Mouse (Mus musculus) left cerebral cortex, adult 18-20 months (tissue): ENCODE data around the gene F3. TPM values are rescaled to one million over a fixed set of nuclear protein-coding genes. Genes with fewer than 3 reads are reported as not detected.

ENCODE experiments used
- DNase-seq, 2 experiments: peaks; one replicate each; pipeline ENCODE4 v3.0.0; 2021 to 2022; ENCODE audit warnings: low spot score in 2 of 2, mixed read lengths in 1 of 2
- long read RNA-seq, 2 experiments: library from polyadenylated mRNA; stranded (forward); transcript quantifications; one replicate each; pipeline ENCODE4 v2.0.0; 2021
- total RNA-seq, 2 experiments: library from RNA; stranded (reverse); gene quantifications; 2 replicates each; pipeline ENCODE4 v1.2.3; 2021

F3 gene
- 10 to 100 TPM; 45.7 to 48.8 TPM for total RNA-seq
- long read RNA-seq, experiment 1, transcript F3-201 (6 exons, 1,872 nt) = major isoform, 160 of 171 reads
- long read RNA-seq, experiment 1, partial matches to known transcripts = 3 of 171 reads
- long read RNA-seq, experiment 1, other reads (novel, unspliced or antisense) = 8 of 171 reads
- long read RNA-seq, experiment 2, transcript F3-201 (6 exons, 1,872 nt) = major isoform, 92 of 98 reads
- long read RNA-seq, experiment 2, partial matches to known transcripts = 5 of 98 reads
- long read RNA-seq, experiment 2, other reads (novel, unspliced or antisense) = 1 of 98 reads

DNA sequence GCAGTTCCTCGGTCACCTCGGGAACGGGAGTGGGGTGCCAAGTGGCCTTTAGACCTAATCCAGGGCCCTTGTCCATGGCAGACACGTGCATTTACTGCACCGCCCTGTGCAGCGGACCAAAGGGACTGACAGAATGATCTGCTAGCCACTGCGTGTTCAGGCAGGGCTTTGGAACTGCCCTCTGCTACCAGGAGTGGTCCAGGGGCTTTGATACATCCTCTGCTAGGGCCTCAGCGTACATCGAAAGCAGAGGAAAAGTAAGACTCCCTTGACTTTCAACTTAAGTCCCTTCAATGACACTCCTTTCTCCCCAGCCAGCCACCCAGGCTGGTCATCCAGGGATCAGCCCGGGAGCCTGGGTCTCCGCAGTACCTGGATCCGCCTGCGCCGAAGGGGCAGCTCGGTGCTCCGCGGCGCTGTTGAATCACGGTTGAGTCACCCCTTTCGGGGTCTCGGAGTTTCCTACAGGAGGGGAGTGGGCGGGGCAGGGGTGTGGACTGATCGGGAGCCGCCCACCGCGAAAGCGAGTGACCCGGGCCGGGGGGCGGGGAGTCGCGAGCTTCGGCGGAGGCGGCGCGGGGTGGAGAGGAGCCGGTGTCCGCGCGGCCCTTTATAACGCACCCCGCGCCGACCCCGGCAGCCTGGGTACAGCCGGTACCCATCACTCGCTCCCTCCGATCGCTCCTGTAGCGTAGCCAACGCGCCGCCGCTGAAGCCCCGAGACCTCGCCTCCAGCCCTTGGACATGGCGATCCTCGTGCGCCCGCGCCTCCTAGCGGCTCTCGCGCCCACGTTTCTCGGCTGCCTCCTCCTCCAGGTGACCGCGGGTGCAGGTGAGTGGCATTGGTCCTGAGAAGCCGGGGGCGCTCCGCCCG is at the start of gene F3:
Gene F3, plus strand, starts transcription at position 567 of the 874 bp plus-strand sequence.
- DNase-seq = peak; percentile 56 to 75

DNA sequence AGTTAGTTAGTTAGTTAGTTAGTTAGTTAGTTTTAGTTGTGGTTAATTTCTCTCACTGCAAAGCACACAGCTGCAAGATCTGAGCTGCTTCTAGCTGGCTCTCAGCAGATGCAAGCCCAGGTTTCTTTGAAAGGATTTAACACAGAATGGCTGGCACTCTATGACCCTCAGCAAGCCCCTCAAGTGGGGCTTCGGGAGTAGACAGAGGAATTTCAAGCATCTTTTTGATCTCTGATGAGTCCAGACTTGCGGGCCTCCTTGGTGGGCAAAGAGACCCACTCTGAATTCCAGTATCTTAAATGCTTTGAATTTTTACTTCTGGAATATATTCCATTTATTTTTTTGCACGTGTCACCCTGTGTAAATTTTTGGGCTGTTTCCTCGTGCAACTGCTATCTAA is 44.4 kb upstream of the F3 start:
- no peak for DNase-seq

DNA sequence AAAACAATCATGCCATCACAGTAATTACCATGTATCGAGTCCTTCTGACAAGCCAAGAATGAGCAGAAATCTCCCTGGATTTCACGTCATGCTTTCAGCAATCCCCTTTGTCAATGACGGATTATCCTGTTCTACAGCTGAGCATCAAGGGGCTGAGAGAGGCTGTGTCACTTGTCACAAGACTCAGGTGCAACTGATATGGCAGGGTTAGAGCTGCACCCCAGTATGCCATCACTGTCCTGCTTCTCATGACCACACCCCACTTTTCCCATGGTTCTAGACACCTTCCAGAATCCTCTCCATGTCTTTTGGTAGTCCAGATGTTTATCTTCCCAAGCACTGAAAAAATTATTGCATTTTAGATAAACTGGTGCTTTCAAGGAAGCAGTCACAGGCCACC is 43.9 kb upstream of the F3 start:
- DNase-seq = no peak

DNA sequence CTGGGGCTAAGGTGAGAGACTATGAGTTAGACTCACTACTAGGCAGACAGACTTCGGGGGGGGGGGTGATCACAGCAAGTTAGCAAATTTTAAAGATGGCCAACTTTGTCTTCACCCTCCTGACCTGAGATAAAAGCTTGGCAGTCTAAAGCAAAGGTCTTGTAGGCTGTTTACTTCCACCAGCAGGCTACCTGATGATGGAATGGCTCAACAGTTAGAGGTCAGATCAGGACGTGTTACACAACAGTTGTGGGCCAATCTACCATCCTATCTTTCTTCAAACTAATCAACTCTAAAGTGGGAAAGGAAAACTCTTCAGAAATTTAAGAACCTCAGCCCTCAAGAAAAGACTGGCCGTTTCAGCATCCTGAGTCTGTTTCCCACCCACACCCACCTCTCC is 43.1 kb upstream of the F3 start:
- DNase-seq = no peak

DNA sequence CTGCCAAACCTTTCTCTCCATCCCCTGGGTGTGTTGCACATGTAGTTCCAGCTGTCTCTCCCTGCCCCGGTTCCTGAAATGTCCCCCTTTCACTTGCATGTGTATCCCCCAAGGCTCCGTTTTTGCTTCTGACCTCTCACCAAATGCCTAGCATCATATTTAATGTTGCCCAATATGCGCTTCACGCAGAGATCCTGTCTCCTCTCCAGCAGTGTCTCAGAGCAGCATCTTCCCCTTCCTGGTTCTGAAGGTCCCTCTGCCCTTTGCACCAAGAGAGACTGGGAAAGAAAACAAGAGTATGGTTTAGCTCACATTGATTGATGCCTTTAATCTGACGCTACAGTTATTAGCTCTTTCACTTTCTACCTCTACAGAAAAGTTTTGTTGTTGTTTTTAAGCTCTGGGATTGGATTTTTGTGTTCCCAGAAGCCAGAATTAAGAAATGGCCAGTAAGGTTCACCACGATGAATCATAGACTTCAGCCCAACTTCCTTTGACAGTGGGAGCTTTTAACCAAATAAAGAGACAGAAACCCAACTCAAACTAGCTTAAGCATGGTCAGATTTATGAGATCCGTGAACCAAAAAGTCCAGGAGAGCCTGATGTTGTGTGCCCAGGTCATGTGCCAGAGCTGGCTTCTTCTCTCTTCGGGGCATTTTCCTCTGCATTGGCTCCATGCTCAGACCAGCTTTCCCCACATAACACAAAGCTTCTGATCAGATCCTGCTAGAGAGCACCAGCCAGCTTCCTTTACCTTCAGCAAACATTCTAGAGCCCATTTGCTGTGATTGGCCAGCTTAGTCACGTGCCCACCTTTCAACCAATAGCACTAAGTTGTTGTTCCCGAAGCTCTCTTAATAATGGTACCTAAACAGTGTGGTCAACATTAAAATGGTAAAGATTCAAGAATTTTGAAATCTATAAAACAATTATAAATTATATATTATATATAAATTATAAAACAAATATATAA is 40.6 kb upstream of the F3 start:
- DNase-seq = no peak

DNA sequence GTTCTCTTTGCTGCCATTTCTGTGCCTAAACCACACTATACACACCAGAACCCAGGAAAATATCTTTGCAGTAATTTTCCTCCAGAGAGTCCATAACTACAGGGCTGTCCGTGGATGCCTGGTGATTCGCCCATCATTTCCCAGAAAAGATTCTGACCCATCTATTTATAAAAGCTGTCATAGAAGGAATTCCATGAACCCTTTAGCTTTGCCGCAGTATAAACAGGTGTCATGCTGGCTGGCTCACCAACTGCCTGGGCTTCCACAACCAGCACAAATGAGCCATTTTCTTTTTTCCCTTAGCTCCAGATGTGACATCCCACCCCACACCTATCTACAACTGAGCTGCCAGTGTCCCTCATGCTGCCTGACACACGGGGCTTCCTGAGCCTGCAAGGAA is 38.8 kb upstream of the F3 start:
- DNase-seq = no peak

DNA sequence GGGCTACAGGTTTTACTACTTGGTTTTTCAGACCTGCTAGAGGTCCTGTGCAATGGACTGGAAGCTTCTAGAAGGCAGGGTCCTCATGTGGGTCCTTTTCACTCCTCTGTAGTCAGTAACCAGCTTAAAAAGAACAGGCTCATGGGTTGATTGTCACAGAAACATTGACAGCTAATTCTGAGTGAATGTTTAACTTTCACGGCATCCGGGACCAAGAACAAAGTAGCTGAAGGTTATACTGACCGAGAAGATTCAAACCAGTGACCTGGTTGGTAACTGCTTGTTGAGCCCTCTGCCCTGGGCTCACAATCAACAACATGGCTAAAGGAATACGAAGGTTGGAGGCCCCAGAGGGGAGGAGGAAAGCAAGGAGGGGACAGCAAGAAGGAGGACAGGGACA is 38.4 kb upstream of the F3 start:
- DNase-seq = no peak

DNA sequence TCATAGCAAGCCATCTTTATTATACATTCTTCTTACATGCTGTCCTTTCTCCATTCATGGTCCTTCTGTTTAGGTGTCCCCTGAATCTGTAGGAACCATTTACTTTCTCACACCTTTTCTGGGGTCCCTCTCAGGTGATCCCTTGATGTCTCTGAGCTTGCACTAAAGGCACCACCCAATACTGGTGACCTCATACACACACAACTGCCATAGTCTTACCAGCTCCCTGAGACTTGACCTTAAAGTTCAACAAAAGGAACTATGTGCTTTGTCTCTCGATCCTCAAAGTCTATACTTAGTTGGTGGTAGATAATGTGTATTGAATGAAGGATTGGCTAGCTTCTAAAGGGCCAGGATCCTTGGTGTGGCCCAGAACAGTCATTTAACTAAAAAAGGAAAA is 37.4 kb upstream of the F3 start:
- no peak for DNase-seq

DNA sequence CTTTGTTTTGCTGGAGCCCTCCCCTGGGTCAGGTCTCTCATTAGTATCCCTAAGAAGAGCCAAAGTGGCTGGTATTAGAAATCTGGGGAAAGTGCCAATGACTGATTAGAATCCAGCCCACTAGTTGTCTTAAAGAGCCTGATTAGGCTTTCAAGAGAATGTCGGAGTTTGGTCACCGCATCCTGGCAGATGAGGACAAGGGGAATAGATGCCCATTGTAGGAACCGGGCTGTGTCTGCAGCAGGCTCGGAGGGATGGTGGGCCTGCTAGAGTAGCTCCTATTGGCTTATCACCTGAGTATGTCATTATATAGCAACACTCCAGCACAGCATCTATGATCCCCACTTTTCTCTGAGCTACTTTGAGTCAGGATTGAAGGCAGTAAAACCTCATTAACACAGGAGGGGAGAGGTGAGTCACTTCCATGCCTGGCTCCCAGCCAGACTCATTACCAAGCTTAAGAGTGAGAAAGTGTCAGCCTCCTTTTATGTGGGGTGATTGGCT is 36.9 kb upstream of the F3 start:
- DNase-seq = no peak

DNA sequence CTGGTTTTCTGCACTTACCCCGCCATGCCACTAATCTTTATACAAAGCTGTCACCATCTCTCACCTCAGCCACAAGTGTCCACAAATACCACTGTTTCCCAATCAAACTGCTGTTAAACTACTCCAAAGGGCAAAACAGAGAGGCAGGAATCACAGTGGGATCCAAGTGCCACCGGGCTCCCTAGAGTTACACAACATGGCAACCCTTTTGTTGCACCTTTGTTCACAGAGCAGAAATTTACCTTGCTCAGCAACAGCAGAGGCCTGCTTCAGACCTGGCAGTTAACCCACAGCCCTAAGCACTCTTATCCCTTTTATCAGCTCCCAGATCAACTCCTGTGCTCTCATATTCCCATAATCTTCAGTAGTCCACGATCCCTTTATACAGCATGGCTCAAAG is 35.6 kb upstream of the F3 start:
- no peak for DNase-seq

DNA sequence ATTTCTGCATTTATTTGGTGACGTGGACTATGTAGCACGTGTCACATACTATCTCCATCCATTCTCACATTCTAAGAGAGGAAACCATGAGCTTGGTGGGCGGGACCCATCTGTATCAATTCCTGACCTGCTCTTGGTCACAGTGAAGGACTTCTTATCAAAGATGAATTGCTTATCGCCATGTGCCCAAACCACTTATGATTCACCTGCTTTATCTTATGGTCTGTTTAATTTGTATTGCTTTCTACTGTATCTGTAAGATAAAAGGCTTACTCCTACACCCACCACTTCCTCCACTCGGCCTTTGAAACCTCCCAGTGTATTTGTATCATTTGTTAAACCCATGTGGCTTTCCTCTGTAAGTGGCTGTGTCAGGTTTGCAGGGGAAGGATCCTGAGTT is 34.3 kb upstream of the F3 start:
- no peak for DNase-seq

DNA sequence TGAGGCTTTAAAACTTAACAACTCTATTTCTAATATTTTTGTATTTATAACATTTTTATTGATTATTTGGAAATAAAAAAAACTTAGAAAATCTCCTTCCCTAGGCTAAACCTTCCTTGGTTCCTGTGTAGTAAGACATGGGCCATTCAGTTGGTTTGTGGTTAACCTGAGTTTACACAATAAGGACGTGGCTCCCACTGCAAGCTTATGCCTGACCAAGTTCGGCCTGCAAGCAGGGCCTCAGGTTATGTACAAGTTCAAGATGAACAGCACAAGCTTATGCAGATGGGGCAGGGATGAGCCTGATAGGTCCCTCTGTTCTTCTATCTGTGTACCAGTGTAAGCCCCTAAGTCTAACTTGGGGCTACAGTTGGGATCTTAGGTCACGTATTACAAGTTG is 33.6 kb upstream of the F3 start:
- no peak for DNase-seq

DNA sequence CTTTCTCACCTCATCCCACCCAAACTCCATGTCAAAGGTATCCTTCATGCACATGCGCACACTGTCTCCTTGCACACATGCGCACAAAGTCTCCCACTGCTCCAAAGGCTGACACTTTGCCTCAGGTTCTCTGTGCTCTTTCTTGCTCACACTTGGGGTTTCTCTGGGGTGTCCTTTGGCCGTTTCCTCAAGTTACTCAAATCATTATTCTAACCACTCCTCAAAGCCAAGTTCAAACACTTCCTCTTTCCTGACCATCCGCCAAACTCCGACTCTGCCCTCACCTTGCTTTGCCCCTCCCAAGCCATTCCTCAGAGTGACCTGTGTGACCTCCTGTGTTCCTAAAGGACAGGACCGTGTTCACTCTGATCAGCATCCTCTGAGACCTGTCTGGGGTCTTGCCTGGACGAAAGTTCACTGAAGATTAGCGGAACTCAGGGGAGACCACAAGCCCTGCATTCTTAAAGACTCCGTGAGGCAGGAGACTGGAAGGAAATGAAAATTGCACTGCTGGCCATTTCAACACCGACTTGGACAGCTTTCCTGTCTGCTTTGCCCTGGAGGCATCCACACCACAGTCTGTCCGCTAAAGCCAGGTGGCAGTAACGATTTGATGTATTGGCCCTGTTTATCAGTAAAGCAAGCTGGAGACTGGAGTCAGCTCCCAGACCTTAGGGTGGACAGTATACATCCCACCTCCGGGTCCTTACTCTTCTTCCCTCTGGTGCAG is 30.2 kb upstream of the F3 start:
- DNase-seq = no peak

DNA sequence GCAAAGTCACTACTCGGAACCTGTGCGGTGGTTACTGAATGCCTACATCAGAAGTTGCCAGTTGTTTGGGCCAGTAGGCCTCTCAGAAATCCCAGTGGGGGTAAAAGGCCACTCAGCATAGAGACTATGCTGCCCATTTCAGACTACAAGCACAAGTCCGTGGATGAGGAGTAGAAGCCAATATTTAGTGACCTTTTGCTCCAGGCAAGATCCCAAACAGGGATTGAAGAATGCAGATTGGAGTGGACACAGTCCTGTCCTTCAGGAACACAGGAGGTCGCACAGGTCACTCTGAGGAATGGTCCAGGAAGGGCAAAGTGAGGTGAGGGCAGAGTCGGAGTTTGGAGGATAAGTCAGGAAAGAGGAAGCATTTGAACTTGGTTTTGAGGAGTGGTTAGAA is 29.6 kb upstream of the F3 start:
- DNase-seq = no peak

DNA sequence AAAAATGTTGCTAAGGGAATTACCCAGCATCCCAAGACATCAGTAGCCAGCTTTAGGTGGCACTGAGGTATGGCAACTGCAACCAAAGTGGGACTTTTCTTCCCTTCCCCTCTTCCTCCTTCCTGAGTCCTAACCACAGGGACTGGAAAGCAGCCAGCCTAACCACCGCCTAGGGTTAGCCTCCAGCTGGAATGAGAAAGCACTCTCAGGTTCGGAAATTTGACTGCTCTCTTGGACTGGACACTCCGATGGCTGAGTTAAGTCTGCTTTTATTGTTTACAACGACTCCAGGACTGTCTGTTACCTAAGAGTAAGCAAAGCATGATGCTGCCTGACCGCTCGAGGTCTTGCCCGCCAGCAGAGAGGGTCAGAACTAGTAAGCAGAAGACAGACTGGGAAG is 26.2 kb upstream of the F3 start:
- no peak for DNase-seq

DNA sequence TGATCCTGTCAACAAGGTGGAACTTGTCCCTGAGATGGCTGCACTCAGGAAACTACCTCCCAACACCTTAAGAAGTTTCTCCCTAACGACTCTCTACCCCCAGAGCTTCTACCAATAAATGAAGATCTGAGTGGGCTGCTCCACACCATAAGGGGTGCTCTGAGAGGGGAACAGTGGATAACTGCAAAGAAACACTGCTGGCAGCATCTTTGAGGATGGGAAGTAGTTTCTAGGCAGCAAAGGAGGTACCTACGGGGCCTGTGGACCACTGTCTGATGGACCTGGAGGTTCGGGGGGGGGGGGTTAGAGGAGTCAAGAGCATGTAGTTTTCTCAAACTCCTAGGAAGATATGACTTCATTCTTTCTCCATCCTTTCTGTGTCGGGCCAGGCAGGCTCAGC is 23.9 kb upstream of the F3 start:
- no peak for DNase-seq

DNA sequence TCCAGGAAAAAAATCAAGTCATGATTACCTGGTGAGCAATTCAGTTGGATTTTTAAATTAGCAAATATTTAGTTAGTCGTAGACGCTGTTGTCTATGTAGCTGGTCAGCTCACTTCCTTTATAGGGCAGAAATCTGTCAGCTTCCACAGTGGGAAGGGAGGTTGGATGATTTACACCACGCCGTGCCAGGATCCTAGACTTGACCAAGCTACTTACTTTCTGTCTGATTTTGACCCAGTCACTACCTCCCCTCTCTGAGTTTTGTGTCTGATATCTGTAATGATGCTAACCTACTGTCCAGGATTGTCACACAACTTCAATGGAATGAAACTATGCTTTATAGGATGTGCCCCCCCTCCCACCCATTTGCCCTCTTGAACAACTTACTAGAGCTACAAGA is 23.5 kb upstream of the F3 start:
- DNase-seq = no peak

DNA sequence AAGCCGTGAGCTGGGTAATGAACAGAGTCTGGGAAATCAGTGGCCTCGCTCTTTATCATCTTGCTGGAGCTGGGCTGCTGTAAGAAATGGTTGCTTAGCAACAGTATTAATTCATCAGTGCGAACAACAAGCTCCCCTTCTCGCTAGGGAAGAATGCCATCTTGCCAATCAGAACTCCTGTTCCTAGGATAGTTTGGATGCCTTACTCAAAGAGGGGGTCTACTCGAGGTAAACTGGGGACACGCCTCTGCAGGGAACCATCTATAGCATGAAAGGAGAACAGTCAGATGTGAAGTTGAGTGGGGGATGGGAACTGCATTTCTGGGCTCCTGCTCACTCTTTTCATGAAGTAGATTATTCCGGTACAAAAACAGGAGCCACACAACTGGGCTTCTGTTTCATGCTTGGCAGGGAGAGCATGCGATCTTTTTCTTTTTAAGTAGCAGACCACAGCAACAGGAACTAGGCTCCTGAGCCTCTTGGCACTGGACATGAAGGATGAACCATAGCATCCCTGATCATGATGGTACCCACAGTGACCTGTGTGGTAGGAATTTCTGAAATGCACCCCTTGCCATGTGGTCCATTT is 22.9 kb upstream of the F3 start:
- peak in 1 of 2 experiments; percentile 26 for DNase-seq

DNA sequence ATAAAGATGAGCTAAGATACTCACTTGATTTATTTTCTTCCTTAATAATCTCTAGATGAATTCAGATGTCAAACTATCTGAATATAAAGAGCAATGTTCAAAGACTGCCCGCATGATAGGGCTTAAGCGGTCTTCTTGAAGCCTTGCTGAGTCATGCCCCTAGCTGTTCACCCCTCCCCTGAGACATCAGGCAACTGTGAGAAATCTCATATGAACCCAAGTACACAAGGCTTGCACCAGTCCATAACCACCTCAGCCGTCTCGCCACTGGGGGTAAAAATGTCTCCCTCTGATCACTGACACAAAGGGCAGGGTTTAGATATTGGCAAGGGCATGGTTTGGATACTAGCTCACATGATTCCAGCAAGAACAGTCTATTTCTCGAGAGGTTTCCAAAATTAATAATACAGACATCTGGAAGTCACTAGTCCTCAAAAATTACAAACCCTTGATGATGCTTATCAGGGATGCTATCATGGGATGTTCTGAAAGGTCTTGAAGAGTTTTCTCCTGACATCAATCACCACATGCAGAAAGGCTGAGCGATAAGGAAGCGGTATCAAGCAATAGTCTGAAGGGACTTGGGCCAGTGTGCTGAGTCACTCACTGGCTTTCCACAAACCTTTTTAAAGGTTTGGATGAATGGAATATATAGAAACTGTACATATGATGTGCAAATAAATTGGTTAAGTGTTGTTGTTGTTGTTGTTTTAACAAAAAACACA is 20.0 kb upstream of the F3 start:
- no peak for DNase-seq

DNA sequence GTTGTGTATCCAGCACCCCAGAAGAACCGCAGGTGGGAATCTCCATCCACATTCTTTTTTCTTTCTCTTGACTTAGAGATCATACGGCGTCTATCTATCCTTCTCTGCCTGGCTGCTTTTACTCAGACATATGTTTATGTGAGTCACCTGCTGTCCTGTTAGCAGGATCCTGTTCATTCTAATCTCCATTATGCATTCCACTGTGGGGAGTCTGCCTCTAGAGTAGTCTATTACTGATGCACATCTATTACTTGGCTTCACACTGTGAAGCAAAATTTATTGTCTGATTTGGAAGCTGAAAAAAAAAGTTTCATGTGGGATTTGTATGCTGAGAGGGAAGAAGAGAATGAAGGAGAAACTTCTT is 19.5 kb upstream of the F3 start:
- no peak for DNase-seq
